Mouse (Mus musculus) CD4-positive helper T cell, adult 2 months (primary cell): ENCODE measurements around the gene Cd69.

Source experiments
- DNase-seq: peaks from one replicate; pipeline ENCODE4 v3.0.0-alpha.2; 2012; ENCODE audit warnings: low read depth, missing footprints, low spot score

Gene Cd69

GRCm38 (mm10) chr6:129248243-129248642 is 27.0 kb downstream of the Cd69 start:
- DNase-seq: peak; percentile 72

GRCm38 (mm10) chr6:129246992-129247391 is 28.2 kb downstream of the Cd69 start:
- no peak for DNase-seq

- no peak for DNase-seq
Measured at GRCm38 (mm10) chr6:129245793-129246192, 29.4 kb downstream of the Cd69 start.

- peak; percentile 62 for DNase-seq
Measured at GRCm38 (mm10) chr6:129241907-129242306, 33.3 kb downstream of the Cd69 start.

- DNase-seq: peak; percentile 30
Measured at GRCm38 (mm10) chr6:129241471-129241870, 33.8 kb downstream of the Cd69 start.

GRCm38 (mm10) chr6:129239564-129240248 is 35.5 kb downstream of the Cd69 start:
- peak; percentile 78 for DNase-seq

- DNase-seq: peak; percentile 85
Measured at GRCm38 (mm10) chr6:129238275-129239038, 36.8 kb downstream of the Cd69 start.

GRCm38 (mm10) chr6:129237350-129238274 is 37.6 kb downstream of the Cd69 start:
- DNase-seq: peak; percentile 93

GRCm38 (mm10) chr6:129236652-129237342 is 38.4 kb downstream of the Cd69 start:
- peak; percentile 80 for DNase-seq

- DNase-seq: peak; percentile 72
Measured at GRCm38 (mm10) chr6:129235855-129236461, 39.3 kb downstream of the Cd69 start.

- DNase-seq: peak; percentile 86
Measured at GRCm38 (mm10) chr6:129234456-129235360, 40.5 kb downstream of the Cd69 start.

- peak; percentile 69 for DNase-seq
Measured at GRCm38 (mm10) chr6:129233955-129234369, 41.3 kb downstream of the Cd69 start.

- DNase-seq: peak; percentile 48
Measured at GRCm38 (mm10) chr6:129233366-129233954, 41.8 kb downstream of the Cd69 start.

GRCm38 (mm10) chr6:129232842-129233205 is 42.4 kb downstream of the Cd69 start:
- DNase-seq: peak; percentile 92

GRCm38 (mm10) chr6:129232005-129232841 is 43.0 kb downstream of the Cd69 start:
- DNase-seq: no peak

- peak; percentile 32 for DNase-seq
Measured at GRCm38 (mm10) chr6:129229774-129230578, 45.3 kb downstream of the Cd69 start.

GRCm38 (mm10) chr6:129228935-129229773 is 46.1 kb downstream of the Cd69 start:
- DNase-seq: peak; percentile 79
